Mouse (Mus musculus): Measurements from ENCODE around the gene C1qtnf1.

The C1qtnf1 gene

DNA sequence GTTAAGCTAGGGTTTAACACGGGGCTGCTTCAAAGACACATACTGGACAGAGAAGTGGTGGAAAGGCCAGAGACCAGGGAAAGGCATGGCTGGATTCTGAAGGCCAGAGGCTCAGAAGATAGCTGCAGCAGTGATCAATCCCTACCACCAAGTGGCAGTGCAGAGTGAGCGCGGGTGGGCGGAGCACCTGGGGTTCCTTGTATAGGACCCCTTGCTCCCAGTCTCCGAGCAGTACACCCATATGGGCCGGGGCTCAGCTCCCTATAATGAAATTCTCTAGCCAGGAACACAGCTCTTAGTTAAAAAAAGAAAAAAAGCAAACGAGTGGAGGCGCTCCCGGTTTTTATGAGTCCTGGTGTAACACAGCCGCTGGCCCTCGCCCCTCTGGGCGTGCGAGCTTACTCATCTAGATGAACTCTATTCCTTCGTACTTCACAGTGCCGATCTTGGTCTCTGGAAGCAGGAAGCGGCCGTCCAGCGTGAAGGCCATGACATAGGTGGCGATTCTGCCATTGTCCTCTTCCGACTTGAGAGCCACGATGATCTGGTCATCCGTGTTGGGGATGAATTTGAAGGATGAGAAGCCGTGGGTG, 20.6 kb upstream of the C1qtnf1 start:
- CTCF ChIA-PET = interaction anchor here (0.5 to 3.9 kb wide), 42 partner anchors 9 to 1756 kb away, joined by 3 to 22 read pairs (median 4); partner anchors contain the start of gene Cant1 (in 1 of the 4)
- POLR2A ChIA-PET = interaction anchor here in 2 of 4 experiments (0.6 to 3.0 kb wide), 10 partner anchors 9 to 640 kb away, joined by 3 to 18 read pairs (median 4); partner anchors contain the start of genes Cant1 (in 1 of the 2) and Usp36 (in 1 of the 2)

DNA sequence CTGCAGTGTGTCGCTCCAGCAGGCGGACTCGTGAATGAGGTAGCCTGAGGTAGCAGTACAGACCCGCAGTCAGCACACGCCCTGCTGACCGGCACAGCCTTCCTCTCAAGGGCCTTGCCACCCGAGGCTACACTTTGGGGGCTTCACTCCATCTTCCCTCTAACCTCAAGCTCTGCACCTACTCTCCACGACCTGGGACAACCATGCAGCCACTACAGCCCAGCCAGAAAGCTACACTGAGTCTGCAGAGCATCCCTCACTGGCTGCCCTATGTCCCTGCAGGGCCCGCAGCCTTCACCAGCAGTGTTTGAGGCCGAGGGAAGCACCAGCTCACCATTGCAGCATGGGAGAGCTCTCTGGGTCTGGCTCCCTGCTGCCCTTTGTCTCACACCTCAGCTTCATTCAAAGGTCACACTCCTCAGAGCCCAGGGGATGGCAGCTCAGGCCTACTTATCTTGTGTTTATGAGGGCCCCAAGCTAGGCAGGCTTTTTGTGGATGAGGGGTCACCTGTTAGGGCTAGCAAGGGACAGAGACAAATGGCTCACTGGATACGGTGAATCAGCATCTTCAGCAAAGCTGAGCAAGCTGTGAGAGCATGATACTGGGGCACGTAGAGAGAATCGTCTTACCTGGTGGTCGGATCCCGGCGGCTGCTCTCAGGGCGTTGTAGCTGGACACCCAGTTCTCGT, 19.8 kb upstream of the C1qtnf1 start:
- POLR2A ChIA-PET = interaction anchor here in 2 of 4 experiments (0.6 to 3.0 kb wide), 7 partner anchors 9 to 463 kb away, joined by 3 to 18 read pairs (median 5); partner anchors contain the start of genes Cant1 (in 1 of the 2) and Usp36 (in 1 of the 2)
- CTCF ChIA-PET = interaction anchor here in 3 of 4 experiments (0.5 to 3.9 kb wide), 17 partner anchors 9 to 1369 kb away, joined by 3 to 22 read pairs (median 4); partner anchors contain the start of gene Cant1 (in 1 of the 3)

DNA sequence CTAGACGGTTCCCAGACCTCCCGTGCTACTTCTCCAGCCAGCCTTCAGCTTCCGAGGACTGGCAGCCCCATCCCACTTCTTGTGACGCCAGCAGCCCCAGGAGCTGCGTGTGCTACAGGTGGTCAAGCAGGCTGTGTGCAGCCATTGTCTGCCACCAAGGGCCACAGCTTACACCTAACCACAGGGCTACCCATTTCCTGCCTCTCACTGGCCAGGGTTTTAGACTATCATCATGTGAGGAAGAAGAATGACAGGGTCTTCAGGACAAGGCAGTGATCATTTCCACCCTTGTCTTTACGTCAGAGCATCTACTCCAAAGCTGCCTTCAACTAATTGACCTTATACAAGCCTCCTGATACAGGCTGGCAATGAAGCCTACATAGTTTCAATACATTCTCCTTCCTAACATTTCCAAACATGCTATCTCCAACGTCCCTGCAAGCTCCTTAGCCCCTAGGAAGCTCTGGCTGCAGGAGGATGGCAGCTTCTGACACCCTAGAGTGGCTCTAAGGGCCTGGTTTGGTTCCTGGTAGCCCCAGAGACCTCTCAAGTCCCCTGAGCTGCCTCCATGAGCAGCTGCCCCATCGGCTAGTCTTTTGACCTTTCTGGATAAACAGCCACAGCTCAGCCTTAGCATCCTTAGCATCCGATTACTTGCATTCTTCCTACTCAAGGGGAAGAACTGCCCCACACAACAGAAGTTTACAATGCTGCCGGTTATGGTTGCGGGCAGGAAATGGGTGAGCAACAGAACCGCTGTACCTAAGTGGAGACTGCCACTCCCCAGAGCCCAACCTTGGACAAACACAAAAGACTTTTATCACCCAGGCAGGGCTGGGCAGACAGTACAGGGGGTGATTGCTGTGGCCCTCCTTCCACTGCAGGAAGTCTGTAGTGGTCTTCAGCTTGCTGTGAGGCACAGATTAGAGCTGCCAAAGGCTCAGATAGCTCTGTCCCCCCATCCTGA, 18.6 kb upstream of the C1qtnf1 start:
- ChIA-PET POLR2A (interaction anchor here in 3 of 4 experiments (0.6 to 3.0 kb wide), 10 partner anchors 8 to 560 kb away, joined by 3 to 18 read pairs (median 3); partner anchors contain the start of genes Cant1 (in 1 of the 3) and Usp36 (in 1 of the 3)), CTCF (interaction anchor here (0.6 to 3.9 kb wide), 6 partner anchors 10 to 122 kb away, joined by 5 to 22 read pairs (median 8); partner anchors contain the start of gene Cant1 (in 1 of the 4))

DNA sequence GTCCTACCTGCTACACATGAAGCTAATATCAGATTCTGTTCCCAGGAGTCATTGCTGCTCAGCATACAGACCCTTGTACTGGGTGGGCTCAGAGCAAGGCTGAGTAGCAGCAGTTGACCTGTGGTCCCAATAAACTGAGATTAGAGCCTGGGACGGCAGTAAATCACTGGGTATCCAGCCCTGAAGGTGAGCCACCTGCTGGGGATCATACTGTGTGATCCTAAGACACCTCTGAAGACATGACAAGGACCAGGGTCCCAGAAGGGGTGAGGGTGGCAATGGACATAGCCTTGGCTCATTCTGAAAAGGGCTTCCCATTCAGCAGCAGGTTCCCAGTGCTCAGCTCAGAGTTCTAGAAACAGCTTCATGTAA, 17.9 kb upstream of the C1qtnf1 start:
- ChIA-PET POLR2A (interaction anchor here in 2 of 4 experiments (0.8 to 1.3 kb wide), 3 partner anchors 13 to 561 kb away, joined by 3 to 4 read pairs (median 3); no protein-coding TSS in a partner anchor), CTCF (interaction anchor here in 2 of 4 experiments (1.9 to 3.9 kb wide), 3 partner anchors 9 to 13 kb away, joined by 6 to 22 read pairs (median 10); partner anchors contain the start of gene Cant1 (in 1 of the 2))

DNA sequence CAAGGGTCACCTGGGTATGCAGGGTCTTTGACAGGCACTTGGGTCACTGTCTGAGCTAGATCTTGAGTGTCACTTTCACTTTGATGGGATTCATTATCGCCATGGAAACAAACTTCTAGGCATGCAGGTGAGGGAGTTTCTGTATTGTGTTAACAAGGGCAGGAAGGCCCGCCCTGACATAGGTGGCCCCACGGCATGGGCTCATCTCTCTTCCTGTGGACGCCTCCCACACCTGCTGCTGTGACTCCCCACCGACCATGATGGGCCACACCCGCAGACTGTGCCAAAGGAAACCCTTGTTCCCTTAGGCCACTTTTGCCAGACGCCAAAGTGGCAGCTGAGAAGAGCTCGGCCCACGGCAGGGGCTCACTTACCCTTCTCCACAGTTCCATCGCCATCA, 17.5 kb upstream of the C1qtnf1 start:
- ChIA-PET POLR2A (interaction anchor here in 3 of 4 experiments (0.7 to 1.3 kb wide), 4 partner anchors 13 to 561 kb away, joined by 3 to 7 read pairs (median 4); no protein-coding TSS in a partner anchor), CTCF (interaction anchor here in 2 of 4 experiments (0.7 to 3.9 kb wide), 4 partner anchors 9 to 319 kb away, joined by 4 to 22 read pairs (median 8); partner anchors contain the start of gene Cant1 (in 1 of the 2))

DNA sequence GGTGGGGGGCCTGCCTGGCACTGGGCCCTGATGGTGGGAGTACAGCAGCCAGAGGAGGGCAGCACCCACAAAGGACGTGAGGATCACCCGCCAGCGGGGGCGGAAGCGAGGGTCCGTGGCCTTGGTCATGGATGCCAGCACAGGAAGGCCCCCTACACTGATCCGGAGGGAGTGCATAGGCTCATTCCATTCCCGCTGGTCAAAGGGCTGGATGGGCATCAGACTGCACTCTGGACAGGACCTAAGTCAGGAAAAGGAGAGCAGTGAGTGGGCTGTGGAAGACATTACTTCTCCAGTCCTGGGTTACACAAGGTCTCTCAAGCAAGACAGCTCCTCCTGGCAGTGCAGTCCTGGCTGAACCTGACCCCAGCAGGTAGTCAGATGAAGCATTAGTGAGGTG, 16.7 kb upstream of the C1qtnf1 start:
- POLR2A ChIA-PET = interaction anchor here in 2 of 4 experiments (0.5 to 1.3 kb wide), 3 partner anchors 18 to 639 kb away, joined by 3 to 7 read pairs (median 3); no protein-coding TSS in a partner anchor

DNA sequence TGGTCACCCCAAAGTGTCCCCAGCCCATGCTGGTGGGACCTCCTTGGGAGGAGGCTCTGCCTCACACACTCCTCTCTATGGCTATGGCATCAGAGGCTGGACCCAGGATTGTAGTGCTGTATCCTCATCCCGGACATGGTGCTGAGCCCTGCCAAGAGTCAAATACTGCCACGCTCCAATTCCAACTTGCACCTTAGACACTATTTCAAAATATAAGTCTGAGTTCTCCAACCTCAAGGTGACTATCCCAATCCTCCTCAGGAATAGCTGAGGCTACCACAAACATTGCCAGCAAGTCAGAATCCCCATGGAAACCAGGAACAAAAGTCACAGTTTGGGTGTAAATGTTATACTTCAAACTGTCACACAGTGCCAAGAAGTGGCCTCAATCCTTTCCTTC, 15.4 kb upstream of the C1qtnf1 start:
- ChIA-PET CTCF (interaction anchor here (0.5 to 3.6 kb wide), 4 partner anchors 10 to 435 kb away, joined by 3 to 20 read pairs (median 4); no protein-coding TSS in a partner anchor), POLR2A (no interaction called here)

More for the DNA sequence above, 16.7 kb upstream of the C1qtnf1 start:
- CTCF ChIA-PET = interaction anchor here in 3 of 4 experiments (0.7 to 3.6 kb wide), 5 partner anchors 8 to 318 kb away, joined by 4 to 20 read pairs (median 6); partner anchors contain the start of gene Cant1 (in 1 of the 3)

DNA sequence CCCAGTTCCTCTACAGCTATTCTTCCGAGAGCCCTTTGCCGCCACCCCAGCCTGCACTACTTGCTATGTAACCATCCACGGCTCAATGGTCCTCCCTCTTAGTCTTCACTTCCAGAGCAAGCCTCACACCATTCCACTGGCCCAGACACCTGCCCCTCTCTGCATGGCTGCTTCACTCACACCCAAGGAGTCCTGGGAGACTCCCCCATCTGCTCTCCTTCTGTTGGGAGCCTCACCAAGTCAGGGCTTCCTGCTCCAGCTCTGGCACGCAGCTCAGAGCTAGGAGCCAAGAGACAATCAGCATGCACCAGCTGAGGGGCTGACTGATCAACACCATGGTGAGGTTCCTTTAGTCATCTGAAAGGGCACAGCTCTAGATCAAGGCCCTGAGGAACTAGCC, 14.9 kb upstream of the C1qtnf1 start:
- CTCF ChIA-PET = interaction anchor here in 3 of 4 experiments (0.7 to 3.6 kb wide), 3 partner anchors 10 to 11 kb away, joined by 3 to 20 read pairs (median 3); no protein-coding TSS in a partner anchor
- POLR2A ChIA-PET = interaction anchor here in 1 of 4 experiments (1.0 kb wide), 1 partner anchor 20 kb away, joined by 3 read pairs; no protein-coding TSS in a partner anchor

DNA sequence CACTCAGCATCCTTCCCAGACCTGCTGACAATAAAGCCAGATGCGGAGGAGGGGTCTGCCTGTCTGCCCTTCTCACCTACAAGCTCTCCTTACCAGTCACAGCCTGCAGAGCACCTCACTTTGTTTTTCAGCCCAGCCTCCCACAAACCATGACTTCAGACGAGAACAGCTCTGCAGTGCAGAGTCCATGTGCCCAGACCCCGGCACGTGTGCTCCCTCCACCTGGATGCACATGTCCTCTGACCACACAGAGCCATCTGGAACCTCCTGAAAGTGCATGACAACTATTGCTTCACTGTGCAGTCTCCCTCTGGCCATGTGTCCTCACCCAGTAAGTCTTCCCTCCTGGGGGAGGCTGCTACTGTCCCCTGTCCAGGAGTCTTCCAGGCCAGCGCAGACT, 13.7 kb upstream of the C1qtnf1 start:
- CTCF ChIA-PET = interaction anchor here in 2 of 4 experiments (0.6 to 3.6 kb wide), 3 partner anchors 8 to 26 kb away, joined by 3 to 20 read pairs (median 4); no protein-coding TSS in a partner anchor
- POLR2A ChIA-PET = interaction anchor here in 2 of 4 experiments (0.8 to 1.0 kb wide), 2 partner anchors 15 to 21 kb away, joined by 3 to 4 read pairs; no protein-coding TSS in a partner anchor

DNA sequence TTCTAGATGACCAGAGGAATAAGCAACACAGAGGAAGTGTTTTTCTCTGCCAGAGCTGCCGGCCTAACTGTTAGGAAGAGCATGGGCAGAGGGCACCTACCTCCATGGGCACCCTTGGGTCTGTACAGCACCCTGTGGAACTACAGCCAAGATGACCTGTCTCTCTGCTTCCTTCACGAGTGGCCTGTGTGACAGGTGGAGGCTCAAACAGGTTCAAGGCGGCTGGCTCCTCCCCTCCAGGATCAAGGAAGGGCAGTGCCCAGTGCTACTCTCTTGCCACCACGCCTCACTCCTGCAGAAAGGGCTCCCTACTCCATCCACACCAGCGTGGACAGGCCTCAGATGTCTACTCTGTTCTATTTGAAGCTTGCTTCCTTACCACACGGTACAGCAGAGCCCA, 12.4 kb upstream of the C1qtnf1 start:
- POLR2A ChIA-PET = interaction anchor here in 2 of 4 experiments (0.6 to 0.7 kb wide), 2 partner anchors 8 kb away, joined by 3 to 4 read pairs; no protein-coding TSS in a partner anchor
- CTCF ChIA-PET = no interaction called here

DNA sequence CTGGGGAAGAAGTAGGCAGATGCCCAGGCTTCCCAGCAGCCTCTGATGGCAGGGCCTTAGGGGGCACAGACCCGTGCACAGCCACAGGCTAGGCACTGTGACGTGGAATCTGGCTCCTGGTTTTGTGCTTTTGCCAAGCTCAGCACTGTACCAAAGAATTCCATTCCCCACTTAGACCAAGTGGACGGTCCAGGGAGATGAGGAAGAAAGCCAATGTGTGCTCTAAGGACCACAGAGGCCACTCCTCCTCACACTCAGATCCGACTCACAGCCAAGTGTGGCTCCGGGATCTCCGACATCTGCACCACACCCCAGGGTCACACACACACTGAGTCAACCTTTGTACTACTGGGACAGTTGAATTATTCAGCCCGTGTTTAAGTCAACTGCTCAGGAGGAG, 12.0 kb upstream of the C1qtnf1 start:
- CTCF ChIA-PET = no interaction called here

DNA sequence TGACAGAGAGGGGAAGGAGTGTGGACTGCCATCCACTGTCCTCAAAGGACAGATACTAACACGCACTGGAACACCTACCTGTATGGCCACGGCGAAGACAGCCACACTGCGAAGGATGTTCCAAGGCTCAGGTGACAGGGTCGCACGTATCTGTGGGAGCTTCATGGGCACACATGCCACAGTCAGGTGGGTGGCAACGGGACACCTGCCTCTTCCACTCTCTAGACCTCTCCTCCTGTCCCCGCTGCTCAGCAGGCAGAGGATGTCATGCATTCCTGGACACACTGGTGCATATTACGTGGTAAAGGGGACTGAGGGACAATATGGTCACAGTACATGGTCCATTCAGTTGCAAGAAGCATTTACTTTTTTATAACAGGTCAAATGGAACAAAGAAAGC, 10.5 kb upstream of the C1qtnf1 start:
- ChIA-PET POLR2A (interaction anchor here in 1 of 4 experiments (1.0 to 2.3 kb wide), 4 partner anchors 9 to 26 kb away, joined by 3 to 12 read pairs (median 5); no protein-coding TSS in a partner anchor), CTCF (interaction anchor here in 2 of 4 experiments (1.0 to 1.4 kb wide), 2 partner anchors 9 to 10 kb away, joined by 3 read pairs; no protein-coding TSS in a partner anchor)

More for the DNA sequence above, 12.0 kb upstream of the C1qtnf1 start:
- POLR2A ChIA-PET = interaction anchor here in 2 of 4 experiments (0.6 to 1.2 kb wide), 3 partner anchors 9 to 58 kb away, joined by 3 to 4 read pairs (median 3); no protein-coding TSS in a partner anchor

DNA sequence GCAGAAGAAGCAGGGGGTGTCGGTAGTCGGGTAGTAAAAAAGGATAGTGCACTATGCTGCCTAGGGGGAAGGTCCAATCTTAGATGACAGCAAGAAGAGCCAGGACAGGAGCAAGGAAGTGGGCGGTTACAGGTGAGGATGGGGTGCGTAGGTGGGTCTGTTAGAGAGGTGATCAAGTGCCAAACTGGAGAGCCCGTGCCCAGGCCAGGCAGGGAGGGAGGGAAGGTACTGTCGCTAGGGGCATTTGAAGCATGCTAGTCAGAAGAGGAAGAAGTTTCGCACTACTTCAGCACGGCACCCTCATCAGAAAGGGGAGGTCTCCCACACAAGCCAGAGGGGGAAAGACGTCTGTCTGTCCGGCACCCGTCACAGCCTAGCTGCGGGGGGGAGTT, 9.6 kb upstream of the C1qtnf1 start:
- ChIA-PET POLR2A (interaction anchor here in 3 of 4 experiments (0.6 to 2.3 kb wide), 21 partner anchors 10 to 442 kb away, joined by 3 to 18 read pairs (median 4); partner anchors contain the start of genes Usp36 (in 3 of the 3), C1qtnf1 (in 1 of the 3), Engase (in 1 of the 3) and Lgals3bp (in 1 of the 3)), CTCF (interaction anchor here in 2 of 4 experiments (0.6 to 2.5 kb wide), 12 partner anchors 8 to 322 kb away, joined by 3 to 11 read pairs (median 5); no protein-coding TSS in a partner anchor)

DNA sequence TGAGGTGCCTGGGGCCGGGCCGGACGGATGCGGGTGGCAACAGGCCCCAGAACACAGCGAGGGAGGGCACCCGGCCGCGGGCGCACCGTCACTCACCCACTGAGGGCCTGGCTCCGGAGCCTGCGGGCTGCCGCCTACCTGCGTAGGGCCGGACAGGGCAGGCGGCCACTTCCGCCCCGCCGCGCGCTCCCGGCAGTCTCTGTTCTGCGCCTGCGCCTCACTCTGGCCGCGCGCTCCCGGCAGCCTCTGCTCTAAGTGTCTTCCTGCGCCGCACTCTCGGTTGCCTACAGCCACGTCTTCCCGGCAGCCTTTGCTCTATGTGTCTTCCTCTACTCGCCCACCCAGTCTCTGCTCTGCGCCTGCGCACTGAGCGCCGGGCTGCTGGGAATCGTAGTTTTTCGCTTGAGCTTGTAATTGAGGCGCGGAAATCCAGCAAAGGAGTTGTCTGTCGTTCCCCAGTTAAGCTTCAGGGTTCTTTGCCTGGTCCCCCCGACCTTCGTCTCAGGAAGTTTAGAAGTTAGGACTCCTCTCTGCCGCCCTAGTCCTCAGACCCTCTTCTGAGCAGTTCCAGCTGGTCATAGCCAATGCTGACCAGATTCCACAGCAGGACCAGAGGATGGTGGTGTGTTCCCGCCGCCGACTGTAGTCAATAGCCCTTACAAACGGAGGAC, 9.0 kb upstream of the C1qtnf1 start, which contains the start of gene Cant1:
Gene Cant1 (minus strand): TSS at position 253 of the 671 bp plus-strand sequence.
- POLR2A ChIA-PET = interaction anchor here (0.6 to 2.3 kb wide), 23 partner anchors 10 to 1629 kb away, joined by 3 to 18 read pairs (median 4); partner anchors contain the start of genes Usp36 (in 3 of the 4), C1qtnf1 (in 1 of the 4), Engase (in 1 of the 4) and Lgals3bp (in 1 of the 4)
- CTCF ChIA-PET = interaction anchor here in 2 of 4 experiments (0.5 to 2.5 kb wide), 16 partner anchors 9 to 658 kb away, joined by 3 to 11 read pairs (median 4); no protein-coding TSS in a partner anchor

DNA sequence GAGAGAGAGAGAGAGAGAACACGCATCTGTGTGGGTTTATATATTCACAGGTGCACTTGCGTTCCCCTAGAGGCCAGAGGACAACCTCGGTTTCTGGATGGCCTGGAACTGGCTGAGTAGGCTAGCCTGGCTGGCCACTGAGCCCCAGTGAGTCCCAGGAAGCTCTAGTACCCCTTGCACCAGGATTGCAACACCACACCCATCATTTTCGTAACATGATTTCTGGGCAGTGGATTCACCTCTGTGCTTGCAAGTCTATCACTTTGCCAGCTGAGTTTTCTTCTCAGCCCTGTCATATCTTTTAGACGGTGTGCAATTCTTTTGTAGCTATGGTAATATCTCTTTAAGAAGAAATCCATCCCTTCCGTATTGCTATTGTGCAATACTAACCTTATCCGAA, 7.7 kb upstream of the C1qtnf1 start:
- ChIA-PET POLR2A (interaction anchor here in 1 of 4 experiments (0.6 to 1.6 kb wide), 3 partner anchors 23 to 1831 kb away, joined by 3 to 4 read pairs (median 4); no protein-coding TSS in a partner anchor), CTCF (interaction anchor here (0.7 to 2.5 kb wide), 6 partner anchors 12 to 319 kb away, joined by 3 to 11 read pairs (median 3); no protein-coding TSS in a partner anchor)

All from embryonic stem cell, embryonic (primary cell).